Mouse (Mus musculus) T-helper 1 cell (primary cell): Measurements from ENCODE around the gene Etfbkmt.

ENCODE experiments used
- in situ Hi-C: fragments of 300-600 bp; cut with MboI, MseI; formaldehyde crosslinking; loops from one replicate; pipeline ENCODE4 v1.15.1; 2025; ENCODE audit warnings: high pct_unique_total_duplicates

Gene Etfbkmt

DNA sequence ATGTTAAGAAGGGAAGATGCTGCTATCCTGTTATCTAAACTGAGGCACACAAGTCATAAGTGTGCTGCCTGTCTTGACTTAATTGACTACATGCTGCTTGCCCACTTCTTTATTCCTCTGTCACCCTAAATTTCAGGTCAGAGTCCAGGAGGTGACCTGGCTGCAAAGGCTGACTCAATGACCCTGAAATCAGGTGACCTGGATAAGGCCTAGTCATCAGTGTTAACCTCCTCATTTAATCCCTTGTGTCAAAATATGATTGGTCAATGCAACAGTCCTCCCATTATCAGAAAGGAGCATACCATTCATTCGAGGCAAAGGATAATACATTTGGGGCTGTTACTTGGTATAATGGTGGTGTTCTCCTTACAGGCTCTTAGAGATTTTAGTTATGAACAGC is at the start of gene Etfbkmt:
Gene Etfbkmt, plus strand, starts transcription at position 379 of the 400 bp plus-strand sequence.
- in situ Hi-C loops = no loop called here

DNA sequence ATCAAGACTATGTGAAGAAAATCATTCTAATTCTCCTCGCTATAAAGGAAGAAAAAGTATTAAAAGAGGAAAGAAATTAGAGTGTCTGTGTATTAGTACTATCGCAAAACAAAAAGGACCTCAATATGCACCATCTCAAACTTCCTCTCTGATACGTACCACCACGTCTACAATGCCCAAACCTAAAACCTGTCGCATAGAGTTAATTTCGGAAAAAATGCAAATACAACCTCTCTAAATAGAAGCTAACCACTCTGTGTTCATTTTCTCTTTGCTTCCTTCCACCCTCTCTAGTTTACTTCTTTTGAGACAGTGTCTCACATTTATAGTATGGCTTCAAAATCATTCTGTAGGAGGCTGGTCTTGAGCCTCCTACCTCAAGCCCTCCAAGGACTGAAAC is 47.2 kb upstream of the Etfbkmt start:
- in situ Hi-C loops = no loop called here

GRCm38 (mm10) chr6:149093465-149093864 is 46.2 kb upstream of the Etfbkmt start:
- in situ Hi-C loops = no loop called here

DNA sequence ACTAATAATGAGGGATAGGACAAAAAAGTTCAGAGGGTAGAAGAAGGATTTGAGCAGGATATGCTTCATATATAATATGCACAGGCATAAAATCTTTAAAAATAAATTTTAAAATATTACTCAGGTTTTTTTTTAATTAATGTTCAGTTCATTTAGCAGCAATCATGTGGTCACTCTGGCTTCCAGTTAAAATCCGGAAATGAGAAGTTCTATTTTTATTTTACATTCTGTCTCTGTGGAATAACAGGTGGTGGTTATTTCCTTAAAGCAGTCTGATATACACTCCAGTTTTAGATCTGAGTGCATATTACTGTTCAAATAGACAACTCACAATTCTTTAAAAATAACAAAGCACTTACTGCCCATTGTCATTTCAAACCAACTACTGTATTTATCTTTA is 45.1 kb upstream of the Etfbkmt start:
- in situ Hi-C loops = no loop called here

DNA sequence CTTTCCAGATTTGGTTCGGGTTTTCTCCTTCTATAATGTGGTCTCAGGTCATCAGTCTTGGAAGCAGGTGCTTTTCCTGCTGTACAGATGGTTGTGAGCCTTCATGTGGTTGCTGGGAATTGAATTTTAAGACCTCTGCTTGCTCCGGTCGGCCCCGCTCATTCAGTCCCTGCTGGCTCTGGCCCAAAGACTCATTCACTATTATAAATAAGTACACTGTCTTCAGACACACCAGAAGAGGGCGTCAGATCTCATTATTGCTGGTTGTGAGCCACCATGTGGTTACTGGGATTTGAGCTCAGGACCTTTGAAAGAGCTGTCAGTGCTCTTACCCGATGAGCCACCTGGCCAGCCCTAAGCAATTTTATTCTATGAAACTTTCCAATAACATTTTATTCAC is 44.3 kb upstream of the Etfbkmt start:
- in situ Hi-C loops = no loop called here

GRCm38 (mm10) chr6:149096233-149096632 is 43.4 kb upstream of the Etfbkmt start:
- in situ Hi-C loops = no loop called here

GRCm38 (mm10) chr6:149097276-149097675 is 42.4 kb upstream of the Etfbkmt start:
- in situ Hi-C loops = no loop called here

DNA sequence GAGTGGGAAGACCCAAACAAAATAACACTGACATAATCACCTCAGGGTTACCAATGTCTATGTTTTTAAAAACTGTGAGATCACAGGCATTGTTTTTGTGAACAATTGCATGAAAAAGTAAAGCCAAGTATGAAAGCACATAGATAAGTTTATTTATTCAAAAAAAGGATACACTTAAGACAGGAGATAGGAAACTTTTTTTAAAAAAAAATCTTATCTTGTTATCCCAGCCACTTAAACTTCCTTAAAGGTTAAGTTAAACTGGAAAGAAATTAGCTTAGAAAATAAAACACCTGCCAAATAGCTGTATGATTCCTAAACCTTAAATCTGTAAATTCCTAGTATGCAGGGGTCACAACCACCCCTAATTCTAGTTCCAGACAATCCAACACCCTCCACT is 40.7 kb upstream of the Etfbkmt start:
- in situ Hi-C loops = no loop called here

DNA sequence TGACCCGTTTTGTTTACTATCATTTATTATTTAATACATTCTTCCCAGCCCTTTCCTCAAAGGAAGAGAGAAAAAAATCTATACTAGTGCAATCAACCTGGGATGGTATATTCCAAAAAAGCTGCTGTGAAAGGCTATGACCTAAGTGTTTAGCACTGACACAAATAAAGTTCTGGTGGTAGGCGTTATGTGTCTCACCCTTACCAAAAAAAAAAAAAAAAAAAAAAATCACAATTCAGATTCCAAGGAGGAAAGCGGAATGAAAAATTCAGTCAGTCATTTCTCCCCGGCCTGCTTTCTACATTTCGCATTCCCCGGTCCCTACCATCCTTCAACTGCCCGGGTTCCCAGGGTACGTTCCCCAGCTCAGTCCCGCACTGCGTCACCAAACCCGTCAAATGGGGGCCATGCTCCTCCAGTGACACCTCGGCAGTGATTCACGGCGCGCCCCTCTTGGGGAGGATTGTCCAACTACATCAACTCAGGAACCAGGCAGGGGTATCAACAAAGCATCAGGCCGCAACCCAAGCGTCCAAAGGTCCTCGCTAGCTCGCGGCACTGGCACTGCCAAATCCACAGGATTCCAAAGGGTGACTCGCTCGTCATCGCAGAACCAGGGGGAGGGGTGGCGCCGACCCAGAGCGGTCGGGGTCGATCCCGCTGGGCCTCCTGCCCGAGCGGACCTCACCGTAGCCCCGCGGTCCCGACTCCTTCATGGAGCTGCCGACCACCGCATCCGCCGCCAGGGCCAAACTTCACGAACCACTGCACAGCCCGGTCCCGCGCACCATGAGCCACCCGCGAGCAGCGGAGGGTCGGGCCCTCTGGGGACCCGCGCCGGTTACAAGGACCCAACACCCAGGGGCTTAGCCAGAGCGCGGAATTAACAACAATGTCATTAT is 39.2 kb upstream of the Etfbkmt start:
- in situ Hi-C loops = no loop called here

GRCm38 (mm10) chr6:149101076-149101942 is 38.3 kb upstream of the Etfbkmt start, which contains the start of gene Dennd5b:
TSS of gene Dennd5b (minus strand) at chr6:149101680.
- in situ Hi-C loops = no loop called here

- in situ Hi-C loops = no loop called here
Observed at GRCm38 (mm10) chr6:149101943-149102243, 37.8 kb upstream of the Etfbkmt start.

GRCm38 (mm10) chr6:149103451-149103850 is 36.2 kb upstream of the Etfbkmt start:
- in situ Hi-C loops = no loop called here

- in situ Hi-C loops = no loop called here
Observed at GRCm38 (mm10) chr6:149107615-149108014, 32.0 kb upstream of the Etfbkmt start.

GRCm38 (mm10) chr6:149108909-149109308 is 30.7 kb upstream of the Etfbkmt start:
- in situ Hi-C loops = no loop called here

GRCm38 (mm10) chr6:149116992-149117391 is 22.7 kb upstream of the Etfbkmt start:
- in situ Hi-C loops = no loop called here

DNA sequence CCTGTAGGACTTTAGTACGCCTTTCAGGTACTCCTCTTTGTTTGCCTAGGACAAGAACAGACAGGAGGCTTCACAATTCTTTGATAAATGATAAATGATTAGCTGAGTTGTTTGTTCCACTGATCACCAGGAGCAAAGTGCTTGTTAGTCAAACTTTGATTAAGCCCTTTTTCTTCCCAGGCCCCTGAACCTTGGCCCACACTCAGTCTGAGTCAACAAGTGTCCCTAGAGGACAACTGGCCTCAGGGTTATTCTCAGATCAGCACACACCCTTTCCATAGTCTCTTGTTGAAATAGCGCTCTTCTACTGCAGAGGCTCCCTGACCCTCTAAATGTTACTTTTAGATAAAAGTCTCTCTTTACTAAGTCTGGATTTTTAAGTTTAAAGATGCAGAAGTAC is 20.7 kb upstream of the Etfbkmt start:
- in situ Hi-C loops = no loop called here

DNA sequence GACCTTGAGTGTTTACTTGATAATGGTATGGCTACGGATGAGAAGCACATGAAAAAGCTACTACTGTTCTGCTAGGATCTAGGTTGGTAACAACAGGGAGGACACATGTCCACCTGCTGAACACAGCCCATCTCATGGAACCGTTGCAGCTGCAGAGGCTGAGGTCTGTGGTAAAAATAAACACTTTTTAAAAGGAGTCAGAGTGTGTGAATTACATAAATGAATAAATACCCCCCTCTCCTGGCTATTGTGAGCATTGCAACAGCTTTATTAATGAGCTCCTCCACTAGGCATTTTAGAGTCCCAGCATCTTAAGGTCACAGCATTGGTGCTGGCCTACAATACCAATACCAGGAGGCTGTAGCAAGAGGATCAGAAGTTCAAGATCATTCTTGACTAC is 19.8 kb upstream of the Etfbkmt start:
- in situ Hi-C loops = loop anchor here (5.0 kb wide), 1 partner anchor 108 kb away; no protein-coding TSS in a partner anchor

- in situ Hi-C loops = loop anchor here (5.0 kb wide), 1 partner anchor 111 kb away; no protein-coding TSS in a partner anchor
Observed at GRCm38 (mm10) chr6:149123042-149123441, 16.6 kb upstream of the Etfbkmt start.

GRCm38 (mm10) chr6:149126675-149127074 is 13.0 kb upstream of the Etfbkmt start:
- in situ Hi-C loops = loop anchor here (5.0 kb wide), 1 partner anchor 251 kb away; no protein-coding TSS in a partner anchor

GRCm38 (mm10) chr6:149129870-149130269 is 9.8 kb upstream of the Etfbkmt start, which contains the start of gene Gm10203:
TSS of gene Gm10203 (plus strand) at chr6:149130170.
- in situ Hi-C loops = loop anchor here (5.0 kb wide), 1 partner anchor 247 kb away; no protein-coding TSS in a partner anchor

GRCm38 (mm10) chr6:149131111-149131510 is 8.5 kb upstream of the Etfbkmt start:
- in situ Hi-C loops = no loop called here
